Mouse (Mus musculus): ENCODE measurements at regions not wholly inside any gene's neighbourhood (a gene's known extent, or its start where the extent isn't known, plus 50 kb on each side); places are given as distances from the start of the nearest gene placed in this dataset.
A peak's percentile ranks its signal among the peaks of the same experiment; 100 is the strongest.

DNA sequence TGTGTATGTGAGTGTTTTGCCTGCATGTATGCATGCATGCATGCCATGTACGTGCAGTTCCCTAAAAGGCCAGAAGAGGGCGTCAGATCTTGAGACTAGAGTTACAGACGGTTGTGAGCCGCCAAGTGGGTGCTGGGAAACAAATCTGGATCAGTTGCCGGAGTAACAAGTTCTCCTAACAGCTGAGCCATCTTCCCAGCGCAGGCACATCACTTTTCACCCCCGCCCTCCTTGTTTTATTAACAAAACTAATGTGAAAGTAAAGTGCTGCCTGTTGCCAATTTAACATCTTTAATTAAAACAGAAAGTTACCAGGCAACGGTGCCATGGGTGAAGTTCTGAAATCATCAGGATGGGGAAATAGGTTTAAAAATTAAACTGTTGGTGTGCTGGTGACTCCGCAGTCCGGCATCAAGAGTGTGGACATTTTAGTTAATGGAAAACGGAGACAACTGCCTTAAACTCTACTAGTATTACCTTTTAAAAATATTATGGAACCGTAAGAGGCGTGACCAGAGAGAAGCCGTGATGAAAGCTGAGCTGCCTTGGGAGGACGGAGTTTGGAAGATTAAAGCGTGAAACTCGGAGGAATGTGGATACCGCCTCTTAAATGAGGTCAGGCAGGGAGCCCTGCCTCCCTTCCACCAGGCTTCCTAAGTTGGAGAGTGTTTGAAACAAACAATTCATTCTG is 91.9 kb upstream of the Lsm14a start:
- H3K36me3 ChIP-seq: no peaks in the 10 kb centered on the region
- no peak for ATAC-seq (ENCODE audit: borderline replicate concordance, extremely low read depth, low FRiP score, low TSS enrichment)
- no peaks in the 10 kb centered on the region for H3K27me3 ChIP-seq
- H3K4me3 ChIP-seq: no peak overlapping the region
- H3K4me2 ChIP-seq: no peak overlapping the region
- peak overlapping the region; percentile 24; the same call in 1 of the 2 replicates for H3K27ac ChIP-seq
- H3K4me1 ChIP-seq: 0 out of 2 replicates have a peak, but pooled peaks cover 5% of the 10 kb centered on the region
- no peak overlapping the region for H3K9ac ChIP-seq
- 54% methylated on average over 18 of the region's 18 CpGs for WGBS
- no peaks in the 10 kb centered on the region for H3K9me3 ChIP-seq

DNA sequence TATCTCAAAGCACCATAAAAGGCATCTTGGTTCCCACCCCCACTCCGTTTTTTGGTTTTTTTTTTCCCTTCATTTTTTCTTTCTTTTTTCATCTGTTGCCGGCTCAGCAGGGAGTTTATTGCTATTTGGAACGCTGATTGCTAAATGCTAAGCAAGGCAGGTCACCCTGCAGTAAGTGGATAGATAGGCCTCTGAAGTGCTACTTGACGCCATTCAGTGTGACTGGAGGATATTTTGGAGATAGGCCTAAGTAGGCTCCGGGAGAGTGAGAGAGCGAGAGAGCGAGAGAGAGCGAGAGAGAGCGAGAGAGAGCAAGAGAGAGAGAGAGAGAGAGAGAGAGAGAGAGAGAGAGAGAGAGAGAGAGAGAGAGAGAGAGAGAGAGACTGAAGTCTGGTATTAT is 90.3 kb upstream of the Lsm14a start:
- 52% methylated on average over 8 of the region's 9 CpGs for WGBS

DNA sequence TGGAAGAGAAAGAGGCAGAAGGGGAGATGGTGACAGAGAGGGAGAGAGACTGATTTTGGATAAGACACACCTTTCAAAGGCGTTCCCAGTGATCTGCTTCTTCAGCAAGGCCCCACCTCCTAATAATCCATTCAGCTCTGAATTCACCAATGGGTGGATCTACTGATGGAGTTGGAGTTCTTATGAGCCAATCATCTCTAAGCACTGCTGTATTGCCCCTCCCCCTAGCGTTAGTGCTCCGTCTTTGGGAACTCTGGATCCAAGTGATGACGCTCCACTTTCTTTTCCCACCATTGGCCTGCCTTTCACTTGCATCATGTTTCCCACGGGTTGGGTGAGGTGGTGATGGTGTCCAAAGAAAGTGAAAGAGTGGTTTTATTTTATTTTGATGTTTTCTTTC is 87.7 kb upstream of the Lsm14a start:
- Histone ChIP-seq H3K27me3 (no peaks in the 10 kb centered on the region), H3K4me3 (no peak overlapping the region), H3K4me1 (0 out of 2 replicates have a peak, but pooled peaks cover 5% of the 10 kb centered on the region), H3K9me3 (no peaks in the 10 kb centered on the region), H3K27ac (no peak overlapping the region), H3K4me2 (no peak overlapping the region), H3K9ac (no peak overlapping the region), H3K36me3 (no peaks in the 10 kb centered on the region)
- 60% methylated on average over 5 of the region's 5 CpGs for WGBS
- ATAC-seq (ENCODE audit: borderline replicate concordance, extremely low read depth, low FRiP score, low TSS enrichment): no peak

More for the DNA sequence above, 90.3 kb upstream of the Lsm14a start:
- H3K36me3 ChIP-seq: no peaks in the 10 kb centered on the region
- 0 out of 2 replicates have a peak, but pooled peaks cover 5% of the 10 kb centered on the region for H3K4me1 ChIP-seq
- no peak overlapping the region for H3K9ac ChIP-seq
- H3K4me3 ChIP-seq: no peak overlapping the region
- peak overlapping the region; percentile 44; the same call in 1 of the 2 replicates for H3K27ac ChIP-seq
- H3K9me3 ChIP-seq: no peaks in the 10 kb centered on the region
- ATAC-seq (ENCODE audit: borderline replicate concordance, extremely low read depth, low FRiP score, low TSS enrichment): no peak
- H3K27me3 ChIP-seq: no peaks in the 10 kb centered on the region
- peak overlapping the region; percentile 27; the same call in 1 of the 2 replicates for H3K4me2 ChIP-seq

GRCm38 (mm10) chr7:34471003-34471402 is 77.9 kb upstream of the Lsm14a start:
- H3K9ac ChIP-seq: no peak overlapping the region
- H3K4me2 ChIP-seq: no peak overlapping the region
- 67% methylated on average over 14 of the region's 14 CpGs for WGBS
- no peaks in the 10 kb centered on the region for H3K9me3 ChIP-seq
- H3K27me3 ChIP-seq: no peaks in the 10 kb centered on the region
- no peak overlapping the region for H3K27ac ChIP-seq
- H3K4me3 ChIP-seq: no peak overlapping the region
- no peak for ATAC-seq (ENCODE audit: borderline replicate concordance, extremely low read depth, low FRiP score, low TSS enrichment)
- H3K4me1 ChIP-seq: no peaks in the 10 kb centered on the region
- no peaks in the 10 kb centered on the region for H3K36me3 ChIP-seq

DNA sequence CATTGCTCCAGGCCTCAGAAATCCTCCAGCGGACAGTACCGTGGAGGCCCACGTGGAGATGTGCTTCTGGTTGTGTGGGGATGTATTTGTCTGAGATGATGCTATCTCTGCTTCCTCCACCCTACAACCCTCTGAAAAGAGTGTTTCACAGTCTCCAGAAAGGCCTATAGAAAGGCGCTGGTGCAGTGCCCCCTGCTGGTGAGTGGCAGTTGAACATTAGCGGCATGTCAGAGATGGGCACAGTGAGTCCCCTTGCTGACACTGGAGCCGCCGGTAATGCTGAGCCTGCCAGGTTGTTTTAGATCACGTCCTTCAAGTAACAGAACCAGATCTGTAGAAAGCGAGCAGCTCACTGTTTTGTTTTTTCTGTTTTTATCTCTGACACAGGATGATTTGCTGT is 69.0 kb upstream of the Lsm14a start:
- no peak for ATAC-seq (ENCODE audit: borderline replicate concordance, extremely low read depth, low FRiP score, low TSS enrichment)
- Histone ChIP-seq H3K9ac (no peak overlapping the region), H3K36me3 (no peaks in the 10 kb centered on the region), H3K9me3 (no peaks in the 10 kb centered on the region), H3K4me1 (no peaks in the 10 kb centered on the region), H3K4me3 (no peak overlapping the region), H3K4me2 (no peak overlapping the region), H3K27me3 (no peaks in the 10 kb centered on the region), H3K27ac (no peak overlapping the region)
- WGBS: 55% methylated on average over 9 of the region's 9 CpGs

DNA sequence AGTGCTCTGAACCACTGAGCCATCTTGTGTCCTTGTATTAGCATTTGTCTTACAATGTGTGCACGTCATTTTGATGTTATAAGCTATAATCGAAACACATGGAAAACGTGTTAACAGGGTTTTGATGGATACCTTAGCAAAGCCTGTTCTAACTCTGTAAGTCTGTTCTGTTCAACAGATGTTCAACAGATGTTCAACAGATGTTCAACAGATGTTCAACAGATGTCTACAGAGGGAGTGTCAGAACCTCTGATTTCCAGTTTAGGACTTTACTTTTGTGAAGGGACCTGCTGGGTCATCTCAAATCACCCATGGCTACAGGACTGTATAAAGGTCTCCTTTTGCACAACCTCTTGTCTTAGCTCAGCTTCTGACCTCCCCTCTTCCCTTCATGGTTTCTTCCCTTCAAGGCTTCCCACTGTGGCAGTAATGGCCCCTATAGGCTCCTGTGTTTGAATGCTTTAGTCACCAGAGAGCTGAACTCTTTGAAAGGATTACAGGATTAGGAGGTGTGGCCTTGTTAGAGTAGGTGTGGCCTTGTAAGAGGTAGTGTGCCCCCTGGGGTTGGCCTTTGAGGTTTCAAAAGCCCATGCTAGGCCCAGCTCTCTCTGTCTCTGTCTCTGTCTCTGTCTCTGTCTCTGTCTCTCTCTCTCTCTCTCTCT is 66.8 kb upstream of the Lsm14a start:
- no peak overlapping the region for H3K4me3 ChIP-seq
- H3K27me3 ChIP-seq: no peaks in the 10 kb centered on the region
- no peak for ATAC-seq (ENCODE audit: borderline replicate concordance, extremely low read depth, low FRiP score, low TSS enrichment)
- H3K36me3 ChIP-seq: no peaks in the 10 kb centered on the region
- no peak overlapping the region for H3K9ac ChIP-seq
- no peak overlapping the region for H3K27ac ChIP-seq
- no peaks in the 10 kb centered on the region for H3K9me3 ChIP-seq
- H3K4me1 ChIP-seq: no peaks in the 10 kb centered on the region
- 71% methylated on average over 3 of the region's 3 CpGs for WGBS
- no peak overlapping the region for H3K4me2 ChIP-seq

DNA sequence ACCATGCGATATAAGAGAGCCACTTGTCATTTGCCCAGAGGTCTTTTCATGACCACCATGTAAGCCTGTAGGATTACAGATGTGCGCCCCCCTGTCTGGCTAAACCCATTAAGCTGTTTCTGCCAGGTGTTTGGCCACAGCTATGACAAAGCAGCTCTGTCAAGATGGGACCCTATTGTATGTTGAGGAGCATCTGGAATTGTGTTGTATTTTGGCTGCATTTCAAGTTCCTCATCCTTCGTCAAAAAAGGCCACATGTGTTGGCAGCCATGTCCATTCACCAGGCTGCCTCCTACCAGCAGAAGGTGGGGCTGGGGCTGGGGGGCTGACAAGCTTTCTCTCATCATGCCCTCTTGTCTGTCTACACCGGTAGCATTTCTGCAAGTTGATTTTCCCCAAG is 65.7 kb upstream of the Lsm14a start:
- H3K9ac ChIP-seq: no peak overlapping the region
- no peaks in the 10 kb centered on the region for H3K9me3 ChIP-seq
- H3K4me3 ChIP-seq: no peak overlapping the region
- no peaks in the 10 kb centered on the region for H3K36me3 ChIP-seq
- H3K4me1 ChIP-seq: no peaks in the 10 kb centered on the region
- H3K27ac ChIP-seq: no peak overlapping the region
- H3K4me2 ChIP-seq: no peak overlapping the region
- no peaks in the 10 kb centered on the region for H3K27me3 ChIP-seq
- 74% methylated on average over 4 of the region's 4 CpGs for WGBS
- no peak for ATAC-seq (ENCODE audit: borderline replicate concordance, extremely low read depth, low FRiP score, low TSS enrichment)

GRCm38 (mm10) chr7:34448364-34448763 is 55.2 kb upstream of the Lsm14a start:
- Histone ChIP-seq H3K36me3 (no peaks in the 10 kb centered on the region), H3K27me3 (no peaks in the 10 kb centered on the region), H3K4me2 (no peak overlapping the region), H3K4me3 (no peak overlapping the region), H3K4me1 (no peaks in the 10 kb centered on the region), H3K9ac (no peak overlapping the region), H3K27ac (no peak overlapping the region), H3K9me3 (no peaks in the 10 kb centered on the region)
- no peak for ATAC-seq (ENCODE audit: borderline replicate concordance, extremely low read depth, low FRiP score, low TSS enrichment)
- WGBS: 81% methylated on average over 2 of the region's 2 CpGs

DNA sequence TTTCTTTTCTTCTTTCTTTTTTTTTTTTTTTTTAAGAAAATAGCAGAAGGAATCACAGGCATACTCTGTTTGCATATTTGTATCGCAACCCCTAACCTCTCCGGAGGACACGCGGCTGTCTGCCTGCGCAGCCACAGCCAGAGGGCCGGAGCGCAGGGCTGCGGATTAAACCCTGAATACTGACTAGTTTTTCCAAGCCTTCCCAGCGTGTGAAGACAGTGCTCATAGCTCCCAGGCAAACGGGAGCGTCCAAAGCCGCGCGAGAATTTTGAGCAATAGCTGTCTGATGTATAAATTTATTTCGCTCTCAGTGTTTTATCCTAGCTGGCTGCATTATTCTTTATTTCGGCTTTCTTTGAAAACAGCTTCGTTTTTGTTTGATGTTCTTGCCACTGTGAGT is 51.1 kb upstream of the Lsm14a start:
- ATAC-seq (ENCODE audit: borderline replicate concordance, extremely low read depth, low FRiP score, low TSS enrichment): no peak
- no peak overlapping the region for H3K27ac ChIP-seq
- no peaks in the 10 kb centered on the region for H3K36me3 ChIP-seq
- no peaks in the 10 kb centered on the region for H3K9me3 ChIP-seq
- WGBS: 56% methylated on average over 17 of the region's 17 CpGs
- H3K9ac ChIP-seq: no peak overlapping the region
- no peaks in the 10 kb centered on the region for H3K27me3 ChIP-seq
- no peaks in the 10 kb centered on the region for H3K4me1 ChIP-seq
- H3K4me2 ChIP-seq: no peak overlapping the region
- H3K4me3 ChIP-seq: no peak overlapping the region
